ENCODE assay signal across 15 mouse cellular contexts in genomic region chr5:76111173-76111572, GRCm38 (mm10). TPM values are rescaled to one million over a fixed set of nuclear protein-coding genes. Genes with fewer than 3 reads are reported as not detected.
DNase-seq lines count a peak whose midpoint lies in the region; ATAC-seq lines count a peak whose summit lies in the region.
"Had no signal": no experiment of that assay in that cellular context is flagged by ENCODE, and none has a peak within 500 bp of the region (broad histone marks: within the 10 kb centered on the region; RNA-seq: fewer than 3 reads in every experiment).

No protein-coding gene starts in this region.

- H3K4me3 ChIP-seq in brown adipose tissue, adult 24 weeks (ENCODE audit: insufficient read depth, low read depth, low read length) = no peak overlapping the region
- no peak overlapping the region for H3K4me3 ChIP-seq in midbrain, embryonic 13.5 days (replicated peaks)
- H3K4me3 ChIP-seq: embryonic facial prominence, embryonic 12.5 days; hindbrain, embryonic 12.5 days; limb, embryonic 12.5 days; liver, embryonic 15.5 days; neural tube, embryonic 13.5 days had no signal

- H3K9ac ChIP-seq in midbrain, embryonic 13.5 days (replicated peaks) = no peak overlapping the region
- H3K9ac ChIP-seq: embryonic facial prominence, embryonic 12.5 days; hindbrain, embryonic 12.5 days; limb, embryonic 12.5 days; liver, embryonic 15.5 days; neural tube, embryonic 13.5 days had no signal

- 88% methylated on average over 3 of the region's 3 CpGs for WGBS in midbrain, embryonic 13.5 days

- no peak overlapping the region for H3K4me2 ChIP-seq in midbrain, embryonic 13.5 days (replicated peaks)
- H3K4me2 ChIP-seq: embryonic facial prominence, embryonic 12.5 days; hindbrain, embryonic 12.5 days; limb, embryonic 12.5 days; liver, embryonic 15.5 days; neural tube, embryonic 13.5 days had no signal

- ATAC-seq in midbrain, embryonic 13.5 days = no peak
- ATAC-seq: CD4-positive, CD25-positive, alpha-beta regulatory T cell, adult 4 months; intestine, embryonic 16.5 days had no signal

- peak; percentile 94 for DNase-seq in heart, adult 11 months
- DNase-seq in heart, postnatal 36 days = no peak
- peak; percentile 27 for DNase-seq in kidney, postnatal 14 days
- no peak for DNase-seq in kidney, adult 18-20 months
- DNase-seq in 3T3-L1 (ENCODE audit: low read depth, low spot score) = peak; percentile 14
- DNase-seq: lung, postnatal 14 days had no signal

- H3K36me3 ChIP-seq in midbrain, embryonic 13.5 days = no peaks in the 10 kb centered on the region
- H3K36me3 ChIP-seq: embryonic facial prominence, embryonic 12.5 days; hindbrain, embryonic 12.5 days; limb, embryonic 12.5 days; liver, embryonic 15.5 days; neural tube, embryonic 13.5 days had no signal

- H3K27me3 ChIP-seq in midbrain, embryonic 13.5 days = no peaks in the 10 kb centered on the region
- H3K27me3 ChIP-seq: embryonic facial prominence, embryonic 12.5 days; hindbrain, embryonic 12.5 days; limb, embryonic 12.5 days; liver, embryonic 15.5 days; neural tube, embryonic 13.5 days had no signal

- H3K9me3 ChIP-seq in midbrain, embryonic 13.5 days = no peaks in the 10 kb centered on the region
- H3K9me3 ChIP-seq: embryonic facial prominence, embryonic 12.5 days; hindbrain, embryonic 12.5 days; limb, embryonic 12.5 days; liver, embryonic 15.5 days; neural tube, embryonic 13.5 days had no signal

- peaks cover 16% of the 10 kb centered on the region for H3K4me1 ChIP-seq in brown adipose tissue, adult 24 weeks (ENCODE audit: control insufficient read depth, insufficient read depth, insufficient read length, low read length)
- no peaks in the 10 kb centered on the region for H3K4me1 ChIP-seq in midbrain, embryonic 13.5 days (replicated peaks)
- H3K4me1 ChIP-seq: embryonic facial prominence, embryonic 12.5 days; hindbrain, embryonic 12.5 days; limb, embryonic 12.5 days; liver, embryonic 15.5 days; neural tube, embryonic 13.5 days had no signal

- H3K27ac ChIP-seq in brown adipose tissue, adult 24 weeks (replicated peaks; ENCODE audit: low read depth, low read length) = peak overlapping the region; percentile 95
- H3K27ac ChIP-seq in midbrain, embryonic 13.5 days = no peak overlapping the region
- H3K27ac ChIP-seq: embryonic facial prominence, embryonic 12.5 days; hindbrain, embryonic 12.5 days; limb, embryonic 12.5 days; liver, embryonic 15.5 days; neural tube, embryonic 13.5 days had no signal

- intact Hi-C loops in heart, postnatal 36 days (cut with DNase I) = loop anchor here (10.0 kb wide), 2 partner anchors 136 to 896 kb away; partner anchors contain the start of gene Kdr

RNA-seq across cellular contexts. Expression of gene Srd5a3, which starts 28.9 kb away (rescaled TPM):
- total RNA-seq in heart, postnatal 36 days (2021) = 1 to 10 TPM; 9.0 to 9.2 TPM
- polyA plus RNA-seq in brown adipose tissue, adult 24 weeks (2012; ENCODE audit: insufficient read depth, insufficient read length, missing spikeins) = 6.4 and 11.9 TPM in 2 replicates
- polyA plus RNA-seq in midbrain, embryonic 13.5 days (2015; fragmentation: Nextera tagmentation; extraction: Ambion mirVana) = 15.9 and 17.1 TPM in 2 replicates

Comparison
In these comparisons a context has a peak if more than half of its experiments do, and no peak if none do; other contexts are left out.
1. DNase-seq: peak in heart, adult 11 months (single experiment), kidney, postnatal 14 days (single experiment) and 3T3-L1 (single experiment); none in heart, postnatal 36 days (0 of 2) and kidney, adult 18-20 months (single experiment).